Mouse (Mus musculus) NIH3T3 (cell line): ENCODE results near the gene Hip1.

Experiments used
- DNase-seq: peaks from one replicate; pipeline ENCODE4 v3.0.0-alpha.2; 2012; ENCODE audit warnings: low read depth

The Hip1 gene

DNA sequence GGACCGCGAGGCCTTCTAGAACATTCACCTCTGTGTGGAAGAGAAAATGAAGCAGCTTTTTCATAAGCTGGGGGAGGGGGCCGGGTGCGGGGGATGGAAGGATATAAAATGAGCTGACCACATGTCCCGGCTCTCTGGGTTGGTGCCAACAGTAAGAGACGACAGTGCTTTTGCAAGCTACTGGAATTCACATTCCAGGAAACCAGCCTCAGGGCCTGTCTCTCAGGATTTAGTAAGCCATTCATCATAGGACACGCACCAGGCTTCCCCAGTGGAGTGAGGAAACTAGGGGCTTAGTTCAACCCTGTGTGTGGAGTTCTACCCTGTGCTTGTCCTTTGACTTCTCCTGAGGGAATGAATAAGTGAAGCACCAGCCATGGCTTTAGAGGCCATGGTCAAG, 102.5 kb downstream of the Hip1 start:
- peak; percentile 49 for DNase-seq

DNA sequence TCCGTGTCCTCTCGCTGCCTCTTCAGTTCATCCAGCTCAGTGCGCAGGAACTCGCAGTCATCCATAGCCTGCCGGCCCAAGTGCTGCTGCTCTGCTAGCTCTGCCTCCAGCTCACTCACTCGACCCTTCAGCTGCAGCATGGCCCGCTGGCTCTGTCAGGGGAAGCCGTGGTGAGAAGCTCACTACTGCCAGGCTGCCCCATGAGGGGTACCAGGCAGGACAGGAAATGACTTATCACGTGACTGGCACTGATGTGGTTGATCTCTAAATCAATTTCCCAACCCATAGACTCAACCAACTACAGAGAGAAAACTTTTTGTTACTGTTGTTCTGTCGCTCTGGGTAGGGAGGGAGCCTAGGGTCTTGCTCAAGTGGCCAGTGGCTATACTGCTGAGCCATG, 109.9 kb downstream of the Hip1 start:
- DNase-seq, result no peak

DNA sequence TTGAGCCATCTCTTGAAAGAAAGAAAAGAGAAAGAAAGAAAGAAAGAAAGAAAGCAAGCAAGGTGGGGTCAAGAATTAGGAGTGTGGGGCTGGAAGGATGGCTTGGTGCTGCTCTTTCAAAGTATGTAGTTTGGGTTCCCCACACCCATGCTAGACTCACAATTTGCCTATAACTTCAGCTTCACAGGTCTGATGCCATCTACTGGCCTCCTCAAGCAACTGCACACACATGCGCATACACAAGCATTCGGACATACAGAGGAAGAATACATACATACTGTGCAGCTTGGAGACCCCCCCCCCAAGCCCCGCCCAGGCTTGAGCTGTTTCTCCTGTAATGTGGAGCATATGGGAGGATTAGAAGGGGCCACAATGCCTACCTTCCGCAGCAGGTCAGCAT, 111.1 kb downstream of the Hip1 start:
- no peak for DNase-seq

DNA sequence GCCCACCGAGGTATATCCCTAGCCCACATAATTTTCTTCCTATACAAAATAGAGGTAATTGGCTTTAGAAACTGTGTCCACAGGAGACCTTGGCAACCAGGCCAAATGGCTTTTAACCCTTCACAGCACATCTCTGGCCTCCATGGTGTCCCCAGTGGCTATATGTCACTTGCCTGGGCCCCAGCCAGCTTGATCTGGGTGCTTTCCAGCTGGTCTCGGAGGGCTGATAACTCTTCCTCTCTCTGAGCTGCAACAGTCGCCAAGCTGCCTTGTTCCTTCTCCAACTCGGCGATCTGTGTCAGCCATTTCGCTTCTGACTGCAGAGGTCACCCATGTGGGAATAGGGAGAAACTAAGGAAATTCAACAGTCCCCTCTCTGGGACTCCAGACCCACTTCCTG, 113.8 kb downstream of the Hip1 start:
- DNase-seq, result no peak

DNA sequence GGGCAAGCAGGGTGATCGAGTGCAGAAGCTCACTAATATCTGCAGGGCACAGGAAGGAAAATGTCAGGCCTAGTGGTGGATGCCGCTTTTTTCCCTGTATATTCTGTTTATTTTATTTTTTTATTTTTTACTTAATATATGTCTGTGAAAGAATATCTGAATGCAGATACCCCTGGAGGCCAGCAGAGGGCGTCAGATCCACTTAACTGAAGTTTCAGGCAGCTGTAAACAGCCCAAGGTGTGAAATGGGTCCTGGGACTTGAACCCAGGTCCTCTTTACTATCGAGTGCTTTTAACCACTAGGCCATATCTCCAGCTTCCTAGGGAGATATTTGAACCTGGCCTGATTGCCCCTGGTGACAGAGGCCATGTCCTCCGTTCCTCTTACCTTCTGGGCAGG, 116.1 kb downstream of the Hip1 start:
- DNase-seq, result peak; percentile 45

DNA sequence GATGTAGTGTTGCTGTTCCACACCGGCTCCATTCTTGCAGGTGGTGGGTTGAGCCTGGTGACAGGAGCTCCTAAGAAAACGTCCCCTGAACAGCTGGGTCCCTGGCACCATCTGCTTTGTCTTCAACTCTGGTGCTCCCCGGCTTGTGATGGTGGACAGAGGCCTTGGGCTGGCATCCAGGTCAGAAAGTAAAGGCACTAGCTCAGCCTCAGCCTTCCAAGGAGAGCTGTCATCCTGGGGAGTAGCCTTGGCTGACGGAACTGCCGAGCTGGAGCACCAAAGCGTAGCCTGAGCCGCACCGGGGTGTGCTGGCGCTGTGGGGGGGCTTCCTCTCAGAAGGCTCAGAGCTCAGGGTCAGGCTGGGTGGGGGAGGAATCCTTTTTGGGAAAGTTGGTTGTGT, 134.7 kb downstream of the Hip1 start:
- DNase-seq, result no peak

DNA sequence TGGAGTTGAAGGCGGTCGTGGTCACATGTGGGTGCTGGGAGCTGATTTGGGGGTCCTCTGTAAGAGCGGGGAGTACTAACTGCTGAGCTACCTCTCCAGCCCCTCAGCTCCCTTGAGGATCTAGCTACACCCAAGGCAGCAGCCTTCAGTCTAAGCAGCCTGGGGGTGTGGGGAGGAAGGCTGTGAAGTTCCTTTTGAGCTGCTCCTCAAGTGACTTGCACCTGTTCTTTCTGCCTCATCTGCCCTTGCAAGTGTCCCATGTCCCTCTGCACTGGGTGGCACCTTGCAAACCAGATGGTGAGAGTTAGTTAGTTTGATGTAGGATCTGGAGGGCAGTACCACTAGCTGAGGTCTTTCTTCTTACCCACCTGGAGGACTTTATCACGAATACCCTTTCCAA, 136.8 kb downstream of the Hip1 start:
- no peak for DNase-seq

DNA sequence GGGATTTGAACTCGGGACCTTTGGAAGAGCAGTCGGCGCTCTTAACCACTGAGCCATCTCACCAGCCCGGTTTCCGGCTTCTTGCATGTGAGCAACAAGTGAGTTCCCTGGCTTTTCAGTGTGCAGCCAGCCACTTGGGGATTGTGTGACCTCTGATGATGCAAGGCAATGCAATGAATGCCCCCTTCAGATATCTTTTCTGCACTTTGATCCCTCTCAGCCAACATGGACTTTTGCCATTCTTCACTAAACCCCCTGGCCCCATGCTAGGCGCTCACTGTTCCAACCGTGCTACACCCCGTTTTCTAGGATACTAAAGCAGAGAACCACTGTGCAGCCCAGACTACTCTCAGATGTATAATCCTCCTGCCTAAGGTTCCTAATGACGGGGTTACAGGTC, 139.5 kb downstream of the Hip1 start:
- DNase-seq, result peak; percentile 14

DNA sequence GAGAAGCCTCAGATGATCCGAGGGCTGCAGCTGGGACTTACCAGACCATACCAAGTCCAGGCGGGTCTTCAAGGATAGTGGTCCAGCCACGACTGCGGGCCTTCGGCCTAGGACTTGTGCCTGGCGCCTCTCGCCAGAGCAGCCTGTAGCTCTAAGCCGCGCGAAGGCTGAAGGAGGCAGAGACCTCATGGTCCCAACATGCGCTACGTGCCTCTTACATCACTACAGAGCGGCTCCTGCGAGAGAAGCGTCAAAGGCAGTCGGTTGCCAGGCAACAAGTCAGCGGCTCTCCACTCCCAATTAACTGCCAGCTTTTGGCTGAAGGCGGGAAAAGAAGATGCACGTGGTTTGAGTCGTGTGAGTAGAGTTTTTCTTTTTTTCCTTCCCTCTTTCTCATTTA, 140.3 kb downstream of the Hip1 start:
- DNase-seq, result no peak

DNA sequence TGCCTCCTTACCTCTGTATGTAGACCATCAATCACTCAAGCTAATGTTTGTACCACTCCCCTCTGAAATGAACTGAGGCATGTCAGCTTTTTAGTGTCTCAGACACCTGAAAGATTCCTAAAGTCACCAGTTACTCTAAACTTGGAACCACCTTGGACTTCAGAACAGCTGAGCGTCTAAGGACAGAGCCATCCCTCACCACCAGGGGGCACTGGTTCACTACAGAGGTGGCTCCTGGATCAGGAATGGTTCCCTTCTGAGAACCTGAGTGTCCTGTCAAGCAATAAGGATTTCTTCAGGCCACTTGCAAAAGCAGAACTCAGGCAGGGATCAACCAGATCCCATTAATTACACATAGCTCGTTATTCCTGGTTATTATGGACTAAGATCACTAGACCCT, 144.7 kb downstream of the Hip1 start:
- peak; percentile 92 for DNase-seq

DNA sequence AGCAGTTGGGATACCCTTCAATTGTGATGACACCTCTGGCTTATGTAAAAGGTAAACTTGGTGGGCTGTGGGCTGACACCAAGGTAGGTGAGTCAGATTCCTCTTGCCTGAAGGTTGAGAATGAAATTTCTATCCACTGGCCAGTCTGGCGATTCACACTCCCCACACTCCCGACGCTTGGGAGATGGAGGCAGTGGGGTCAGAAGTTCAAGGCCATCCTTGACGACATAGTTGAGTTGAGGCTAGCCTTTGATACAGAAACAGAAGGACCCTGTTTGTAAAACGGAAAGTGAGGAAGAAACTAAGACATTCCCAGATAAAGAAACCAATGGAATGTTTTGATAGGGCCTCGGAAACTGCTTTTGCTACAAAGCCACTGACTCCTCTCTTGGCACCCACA, 145.5 kb downstream of the Hip1 start:
- DNase-seq, result no peak

DNA sequence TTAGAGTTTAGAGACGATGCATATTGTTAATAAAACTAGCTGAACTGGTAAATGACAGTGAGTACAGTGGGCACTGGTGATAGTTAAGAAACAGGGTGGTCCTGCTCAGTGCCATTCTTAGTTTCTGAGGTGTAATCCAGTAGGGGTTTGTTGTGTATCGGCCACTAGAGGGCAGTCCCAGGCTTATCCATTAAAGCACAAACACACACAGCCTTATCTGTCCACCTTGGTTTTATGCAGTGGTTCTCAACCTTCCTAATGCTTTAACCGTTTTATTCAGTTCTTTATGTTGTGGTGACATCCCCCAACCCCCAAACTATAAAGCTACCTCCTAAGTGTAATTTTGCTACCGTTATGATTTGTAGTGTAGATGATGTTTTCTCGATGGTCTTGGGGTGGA, 149.1 kb downstream of the Hip1 start:
- DNase-seq, result peak; percentile 74

DNA sequence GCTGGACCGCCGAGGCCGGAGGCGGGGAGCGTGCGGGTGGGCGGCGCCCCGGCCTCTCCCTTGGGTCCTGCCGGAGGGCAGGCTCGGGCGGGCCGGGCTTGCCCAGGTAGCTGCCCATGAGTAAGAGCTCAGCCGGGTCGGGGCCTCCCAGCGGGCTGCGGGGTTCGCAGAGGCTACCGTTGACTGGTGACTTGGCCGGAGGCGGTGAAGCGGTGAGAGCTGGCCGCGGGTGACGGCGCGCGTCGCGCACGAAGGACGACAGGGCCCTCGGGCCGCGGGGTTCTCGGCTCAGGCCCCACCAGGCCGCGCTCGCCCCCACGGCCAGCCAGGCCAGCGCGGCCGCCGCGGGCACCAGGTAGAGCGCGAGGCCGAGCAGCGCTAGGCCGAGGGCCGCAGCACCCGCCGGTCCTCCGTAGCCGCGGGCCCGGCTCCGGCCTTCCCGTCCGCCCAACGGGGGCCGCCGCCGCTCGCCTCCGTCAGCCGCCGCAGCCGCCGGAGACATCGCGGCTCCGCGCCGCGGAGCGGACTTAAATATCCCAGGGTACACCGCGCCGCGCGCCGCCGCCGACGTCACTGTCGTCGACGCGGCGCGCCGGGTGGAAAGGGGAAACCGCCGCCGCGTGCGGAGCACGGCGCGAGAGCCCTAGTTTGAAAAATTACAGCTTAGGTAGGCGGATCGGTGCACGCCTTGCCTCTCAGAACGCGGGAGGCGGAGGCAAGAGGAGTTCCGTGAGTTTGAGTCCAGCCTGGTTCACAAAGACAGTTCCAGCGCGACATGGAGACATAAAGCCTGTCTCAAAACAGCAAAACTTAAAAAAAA, 150.7 kb downstream of the Hip1 start, which contains the start of gene Pom121:
Gene Pom121, minus strand, starts transcription at position 543 of the 820 bp plus-strand sequence.
- peak; percentile 94 for DNase-seq

DNA sequence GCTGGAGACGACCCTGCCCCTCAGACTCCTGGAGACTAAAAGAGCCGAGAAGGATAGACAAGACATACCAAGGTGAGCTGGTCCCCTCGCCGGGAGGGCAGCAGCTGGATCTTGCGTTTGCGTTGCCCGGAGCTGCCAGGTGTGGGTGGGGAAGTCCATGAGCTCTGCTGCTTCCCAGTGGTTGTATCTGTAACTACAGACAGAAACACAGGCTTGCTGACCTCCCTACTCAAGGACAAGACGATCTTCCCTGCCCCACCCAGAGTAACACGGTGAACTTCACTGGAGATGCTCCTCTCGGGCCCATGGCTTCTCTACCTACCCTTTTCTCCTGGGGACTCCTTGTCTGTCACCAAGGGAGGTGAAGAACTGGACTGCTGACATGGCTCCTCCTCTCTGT, 161.1 kb downstream of the Hip1 start:
- DNase-seq, result no peak

DNA sequence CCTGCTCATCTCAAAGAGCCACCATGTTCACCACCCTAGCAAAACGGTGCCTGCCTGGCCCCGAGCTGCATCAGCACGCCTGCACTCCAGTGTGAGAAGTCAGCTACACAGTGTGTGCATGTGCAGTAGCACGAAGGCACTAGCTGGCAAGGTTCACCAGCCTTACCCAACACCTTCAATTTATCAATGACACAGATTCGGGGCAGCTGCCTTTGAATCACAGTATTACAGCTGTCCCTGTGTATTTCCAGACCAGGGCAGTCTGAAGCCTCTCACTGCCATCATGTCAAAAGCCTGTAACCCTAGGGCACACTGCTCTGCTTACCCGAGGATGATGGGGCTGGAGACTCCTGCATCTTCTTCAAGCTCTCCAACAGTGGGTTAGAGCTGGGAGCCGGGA, 162.2 kb downstream of the Hip1 start:
- no peak for DNase-seq

DNA sequence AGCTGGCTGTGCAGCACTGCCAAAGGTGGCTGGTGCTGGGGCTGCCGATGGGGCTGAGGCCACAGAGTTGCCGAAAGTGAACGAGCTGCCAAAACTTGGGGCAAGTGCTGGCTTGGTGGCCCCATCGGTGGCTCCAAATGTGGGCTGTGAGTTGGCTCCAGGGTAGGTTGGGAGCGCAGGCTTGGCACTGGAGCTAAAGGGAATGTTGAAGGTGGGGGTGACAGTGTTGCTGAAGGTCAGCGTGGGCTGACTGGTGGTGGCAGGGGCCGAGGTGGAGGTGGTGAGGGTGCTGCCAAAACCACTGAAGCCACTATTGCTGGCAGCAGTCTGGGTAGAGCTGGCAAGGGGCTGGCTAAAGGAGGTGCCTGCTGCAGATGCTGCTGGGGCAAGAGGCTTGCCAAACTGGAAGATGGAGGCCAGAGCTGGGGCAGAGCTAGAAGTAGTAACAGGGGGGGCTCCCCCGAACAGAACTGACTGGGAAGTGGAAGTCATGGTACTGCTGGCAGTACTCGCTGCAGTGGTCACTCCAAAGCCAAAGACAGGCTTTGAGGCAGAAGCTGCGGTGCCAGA, 163.5 kb downstream of the Hip1 start:
- DNase-seq, result no peak

DNA sequence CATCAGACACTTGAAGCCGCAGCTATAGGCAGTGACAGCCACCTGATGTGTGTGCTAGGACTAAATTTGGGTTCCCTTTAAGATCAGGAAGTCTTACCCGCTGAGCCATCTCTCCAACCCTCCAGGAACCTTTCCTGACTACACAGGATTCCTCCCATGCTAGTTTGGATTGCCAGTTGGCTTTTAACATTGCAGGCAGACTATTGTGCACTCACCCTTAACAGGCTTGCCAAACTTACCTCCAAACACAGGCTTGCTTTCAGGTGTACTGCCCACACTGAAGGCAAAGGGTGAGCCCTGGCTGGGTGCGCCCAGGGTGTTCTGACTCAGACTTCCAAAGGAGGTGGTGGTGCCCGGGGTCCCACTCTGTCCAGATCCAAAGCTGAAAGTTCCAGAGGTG, 164.2 kb downstream of the Hip1 start:
- no peak for DNase-seq

DNA sequence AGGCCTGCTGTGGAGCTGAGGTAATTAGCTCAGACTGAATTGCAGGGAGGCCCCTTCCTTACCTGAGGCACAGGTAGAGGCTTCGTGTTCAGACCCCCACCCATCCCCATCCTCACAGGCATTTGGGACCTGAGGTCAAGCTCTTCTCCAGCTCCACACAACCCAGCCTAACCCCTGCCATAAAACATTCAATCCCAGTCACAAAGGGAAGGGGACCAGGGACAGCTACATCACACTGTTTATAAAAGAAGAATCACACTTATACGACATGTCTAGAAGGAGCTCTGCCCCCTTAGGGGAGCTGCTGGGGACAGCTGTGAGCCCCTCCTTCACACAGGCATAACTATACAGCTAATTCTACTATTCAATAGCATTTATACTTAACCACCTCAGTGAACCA, 168.6 kb downstream of the Hip1 start:
- DNase-seq, result no peak

DNA sequence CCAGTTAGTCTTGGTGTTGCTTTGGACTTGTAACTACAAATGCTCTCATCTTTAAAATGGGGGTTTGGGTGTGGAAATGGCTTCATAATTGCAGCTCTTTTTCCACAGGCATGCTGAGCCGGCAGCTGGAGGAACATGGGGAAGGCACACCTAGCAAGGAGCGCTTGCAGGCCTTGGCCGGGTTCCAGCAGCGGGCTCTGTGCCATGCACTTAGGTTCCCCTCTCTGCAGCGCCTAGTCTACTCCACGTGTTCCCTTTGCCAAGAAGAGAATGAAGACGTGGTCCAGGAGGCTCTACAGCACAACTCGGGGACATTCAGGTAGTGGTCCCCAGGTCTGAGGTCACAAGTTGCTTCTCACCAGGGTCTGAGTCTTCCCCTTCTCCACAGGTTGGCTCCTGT, 169.8 kb downstream of the Hip1 start:
- DNase-seq, result no peak

DNA sequence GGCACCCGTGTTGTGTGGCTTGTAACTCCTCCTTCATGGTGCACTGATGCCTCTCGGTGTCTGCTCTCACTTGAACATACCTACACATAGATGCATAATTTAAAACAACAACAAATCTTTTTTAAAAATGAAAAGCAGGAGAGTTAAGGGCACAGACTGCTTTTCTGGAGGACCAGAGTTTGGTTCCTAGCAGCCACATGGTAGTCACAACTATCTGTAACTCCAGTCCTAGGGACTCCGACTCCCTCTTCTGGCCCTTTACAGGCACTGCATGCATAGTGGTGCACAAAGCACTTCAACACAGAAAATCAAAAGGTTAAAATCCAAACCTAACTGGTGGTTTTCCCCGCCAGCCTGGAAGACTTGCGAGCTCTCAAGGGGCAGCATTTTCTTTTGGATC, 171.3 kb downstream of the Hip1 start:
- DNase-seq, result no peak

DNA sequence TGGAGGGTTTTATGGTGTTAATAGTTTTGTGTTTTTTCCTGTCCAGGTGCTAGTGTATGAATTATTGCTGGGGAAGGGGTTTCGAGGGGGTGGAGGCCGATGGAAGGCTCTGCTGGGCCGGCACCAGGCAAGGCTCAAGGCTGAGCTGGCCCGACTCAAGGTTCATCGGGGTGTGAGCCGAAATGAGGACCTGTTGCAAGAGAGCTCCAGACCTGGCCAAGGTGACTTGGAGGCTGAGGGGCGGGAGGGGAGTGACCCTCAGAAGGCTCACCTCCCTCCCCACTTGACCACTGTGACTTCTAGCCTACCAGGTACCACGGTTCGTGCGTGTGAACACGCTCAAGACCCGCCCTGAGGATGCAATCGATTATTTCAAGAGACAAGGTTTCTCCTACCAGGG, 173.7 kb downstream of the Hip1 start:
- DNase-seq, result no peak

DNA sequence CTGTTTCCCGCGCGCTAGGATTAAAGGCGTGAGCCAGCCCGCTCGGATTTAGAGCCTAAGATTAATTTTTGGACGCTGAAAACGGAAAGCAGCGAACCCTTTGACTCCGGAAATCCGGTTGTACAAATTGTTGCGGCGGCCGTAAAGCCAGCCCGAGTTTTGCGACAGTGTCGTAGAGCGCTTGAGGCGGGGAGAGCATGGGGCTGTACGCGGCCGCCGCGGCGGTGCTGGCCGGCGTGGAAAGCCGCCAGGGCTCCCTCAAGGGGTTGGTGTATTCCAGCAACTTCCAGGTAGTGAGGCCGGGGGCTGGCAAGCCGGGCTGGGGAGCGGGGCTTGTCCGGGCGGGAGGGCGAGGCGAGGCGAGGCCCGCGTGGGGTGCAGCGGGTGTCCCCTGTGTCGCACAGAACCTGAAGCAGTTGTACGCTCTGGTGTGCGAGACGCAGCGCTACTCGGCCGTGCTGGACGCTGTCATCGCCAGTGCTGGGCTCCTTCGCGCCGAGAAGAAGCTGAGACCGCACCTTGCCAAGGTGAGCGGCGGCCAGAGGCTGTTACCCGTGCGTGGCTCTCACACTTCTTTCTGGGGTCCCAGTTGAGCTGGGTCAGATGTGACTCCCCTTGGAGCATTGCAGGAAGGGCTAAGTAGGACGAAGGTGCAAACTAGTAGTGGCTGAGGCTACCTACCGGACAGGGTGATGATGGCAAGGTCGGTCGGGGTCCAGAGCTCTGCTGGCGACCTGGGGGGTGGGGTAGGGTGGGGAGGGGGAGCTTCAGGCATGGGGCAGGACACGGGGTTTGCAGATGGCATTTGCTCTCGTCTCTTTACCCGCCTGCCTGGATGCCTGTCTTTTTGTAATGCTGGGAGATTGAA, 174.9 kb downstream of the Hip1 start, which contains the start of gene Nsun5:
Gene Nsun5, plus strand, starts transcription at position 167 of the 868 bp plus-strand sequence.
- peak; percentile 98 for DNase-seq

DNA sequence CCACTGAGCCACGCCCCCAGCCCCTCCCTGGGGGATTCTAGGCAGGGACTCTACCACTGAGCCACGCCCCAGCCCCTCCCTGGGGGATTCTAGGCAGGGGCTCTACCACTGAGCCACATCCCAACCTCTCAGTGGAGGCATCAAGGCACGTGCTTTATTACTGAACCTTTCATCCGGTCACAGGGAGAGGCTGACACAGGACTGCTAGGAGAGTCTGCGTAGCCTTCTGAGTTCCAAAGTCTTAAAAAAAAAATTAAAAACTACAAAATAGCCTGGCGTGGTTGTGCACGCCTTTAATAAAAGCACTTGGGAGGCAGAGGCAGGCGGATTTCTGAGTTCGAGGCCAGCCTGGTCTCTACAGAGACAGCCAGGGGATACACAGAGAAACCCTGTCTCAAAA, 175.7 kb downstream of the Hip1 start:
- DNase-seq, result peak; percentile 16
